In genomic region chr4:102087566-102088234, GRCm38 (mm10) we compare ENCODE assay signal across 9 mouse cellular contexts. TPM values are rescaled to one million over a fixed set of nuclear protein-coding genes. Genes with fewer than 3 reads are reported as not detected.
DNase-seq lines count a peak whose midpoint lies in the region; ATAC-seq and TF ChIP-seq lines count a peak whose summit lies in the region.
"Had no signal": no experiment of that assay in that cellular context is flagged by ENCODE, and none has a peak within 500 bp of the region (broad histone marks: within the 10 kb centered on the region; RNA-seq: fewer than 3 reads in every experiment).

No protein-coding gene starts in this region.

- H3K4me3 ChIP-seq in lung, postnatal 0 days (ENCODE audit: low read depth, low read length) = peak overlapping the region; percentile 27; the same call in 1 of the 2 replicates

- 2% methylated on average over 64 of the region's 64 CpGs for WGBS in lung, postnatal 0 days

- H3K27ac ChIP-seq in lung, postnatal 0 days (ENCODE audit: low read length) = no peak overlapping the region

- TF ChIP-seq CTCF in lung, postnatal 0 days (IDR thresholded peaks at IDR 0.05) = no peak

- H3K36me3 ChIP-seq in lung, postnatal 0 days (ENCODE audit: insufficient read depth, low read length) = no peaks in the 10 kb centered on the region

- ATAC-seq in lung, postnatal 0 days = no peak
- ATAC-seq: Patski had no signal

- no peak overlapping the region for H3K9ac ChIP-seq in lung, postnatal 0 days (replicated peaks; ENCODE audit: low read depth)

- peaks cover 25% of the 10 kb centered on the region for H3K27me3 ChIP-seq in lung, postnatal 0 days (replicated peaks; ENCODE audit: insufficient read depth, low read length)

- DNase-seq in kidney, adult 18-20 months = peak; percentile 9
- no peak for DNase-seq in kidney, adult 11 months
- peak; percentile 80 for DNase-seq in cerebellum, adult 9-10 months
- peak; percentile 9 for DNase-seq in forelimb bud, embryonic 11.5 days (ENCODE audit: low read depth, low spot score)
- DNase-seq in kidney, postnatal 25 days = peak; percentile 1 to 31
- DNase-seq in lung, postnatal 0 days (ENCODE audit: low spot score) = no peak
- peak; percentile 49 for DNase-seq in right cerebral cortex, postnatal 4 days
- DNase-seq in thymus, postnatal 10 days (ENCODE audit: low spot score in 2 of 2) = no peak

- no peak for TF ChIP-seq EP300 in lung, postnatal 0 days (IDR thresholded peaks at IDR 0.05)

- no peaks in the 10 kb centered on the region for H3K9me3 ChIP-seq in lung, postnatal 0 days (ENCODE audit: low read length)

- H3K4me2 ChIP-seq in lung, postnatal 0 days (replicated peaks; ENCODE audit: low read depth, low read length) = peak overlapping the region; percentile 54

- 0 out of 2 replicates have a peak, but pooled peaks cover 6% of the 10 kb centered on the region for H3K4me1 ChIP-seq in lung, postnatal 0 days (ENCODE audit: insufficient read depth, low read depth, low read length)

RNA-seq across cellular contexts. Expression of gene Pde4b, which starts 0.4 kb away (rescaled TPM):
- polyA plus RNA-seq in lung, postnatal 0 days (2015; fragmentation: Nextera tagmentation; extraction: Ambion mirVana) = 42.1 and 44.5 TPM in 2 replicates

Comparison
In these comparisons a context has a peak if more than half of its experiments do, and no peak if none do; other contexts are left out.
1. DNase-seq: peak in kidney, adult 18-20 months (single experiment), cerebellum, adult 9-10 months (single experiment), forelimb bud, embryonic 11.5 days (single experiment), kidney, postnatal 25 days (2 of 2) and right cerebral cortex, postnatal 4 days (single experiment); none in kidney, adult 11 months (single experiment), lung, postnatal 0 days (single experiment) and thymus, postnatal 10 days (0 of 2).